Mouse (Mus musculus) bone marrow, adult 2 months (tissue): ENCODE measurements around the gene Pip4k2a.

Experiments used
- CTCF ChIP-seq: fragments of 200-500 bp; IDR thresholded peaks from 2 replicates; pipeline ENCODE4 v1.5.1; 2011; ENCODE audit warnings: low read length, control low read depth; ENCODE audit not compliant: control insufficient read depth, insufficient read depth
- POLR2A ChIP-seq: fragments of 200-500 bp; IDR thresholded peaks from 2 replicates; pipeline ENCODE4 v1.6.1; 2011; ENCODE audit warnings: low read depth, mild to moderate bottlenecking, control low read depth, low read length, borderline replicate concordance; ENCODE audit not compliant: control insufficient read depth

DNA sequence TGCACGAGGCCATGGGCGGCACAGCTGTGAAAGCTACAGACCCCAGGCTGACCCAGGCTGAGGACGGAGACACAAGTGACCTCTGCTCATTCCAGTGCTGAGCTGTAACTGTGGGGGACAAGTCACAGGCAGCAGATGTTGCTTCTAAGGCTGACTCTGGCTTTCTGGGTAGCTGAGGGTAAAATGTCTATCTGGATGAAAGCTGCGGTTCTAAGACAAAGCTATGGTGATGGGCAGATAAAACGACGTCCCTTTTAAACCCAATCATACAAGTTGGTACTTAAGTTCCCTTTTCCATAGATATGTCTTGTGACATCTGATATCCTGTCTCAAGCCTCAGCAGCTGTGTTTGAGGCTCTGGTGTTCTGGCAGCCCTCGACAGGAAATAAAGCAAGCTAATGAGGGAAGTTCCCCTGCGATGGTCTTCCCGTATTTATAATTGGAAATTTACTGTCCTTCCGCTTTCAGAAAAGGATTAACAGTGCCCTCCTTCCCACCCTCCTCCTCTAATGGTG, 100.1 kb downstream of the Pip4k2a start:
- TF ChIP-seq CTCF (no peak), POLR2A (no peak)
